Mouse (Mus musculus): ENCODE data around the gene Utp4.
"Not testable (repeated sequence)": the region's sequence is repeated elsewhere in the genome, so short reads cannot be mapped to it uniquely, and the experiment has no call there.

The Utp4 gene

GRCm38 (mm10) chr8:106893481-106894156 lies at the start of gene Utp4:
Gene Utp4 (plus strand): TSS chr8:106893636.
- peak; percentile 85 to 89 for DNase-seq

GRCm38 (mm10) chr8:106850034-106850433 lies 43.4 kb upstream of the Utp4 start:
- DNase-seq = no peak

GRCm38 (mm10) chr8:106854534-106855241 lies 38.7 kb upstream of the Utp4 start:
- DNase-seq = no peak

GRCm38 (mm10) chr8:106855242-106855562 lies 38.2 kb upstream of the Utp4 start:
- DNase-seq = no peak

GRCm38 (mm10) chr8:106862845-106863244 lies 30.6 kb upstream of the Utp4 start:
- DNase-seq = no peak

- DNase-seq = peak; percentile 23 to 31
Measured at GRCm38 (mm10) chr8:106865354-106865753, 28.1 kb upstream of the Utp4 start.

GRCm38 (mm10) chr8:106870051-106870450 lies 23.4 kb upstream of the Utp4 start, which contains the start of gene Has3:
Gene Has3 (plus strand): TSS chr8:106870242.
- DNase-seq = peak in 1 of 2 experiments; percentile 15

- peak; percentile 46 to 51 for DNase-seq
Measured at GRCm38 (mm10) chr8:106870537-106871327, 22.7 kb upstream of the Utp4 start.

- DNase-seq = peak in 1 of 2 experiments; percentile 31
Measured at GRCm38 (mm10) chr8:106871328-106871926, 22.0 kb upstream of the Utp4 start.

- peak; percentile 60 to 66 for DNase-seq
Measured at GRCm38 (mm10) chr8:106871931-106872371, 21.5 kb upstream of the Utp4 start.

GRCm38 (mm10) chr8:106872454-106873034 lies 20.9 kb upstream of the Utp4 start:
- DNase-seq = no peak

- no peak for DNase-seq
Measured at GRCm38 (mm10) chr8:106880121-106880707, 13.2 kb upstream of the Utp4 start.

- not testable (repeated sequence) for DNase-seq
Measured at GRCm38 (mm10) chr8:106884094-106884493, 9.3 kb upstream of the Utp4 start.

GRCm38 (mm10) chr8:106884826-106885400 lies 8.5 kb upstream of the Utp4 start:
- DNase-seq = not testable (repeated sequence)

GRCm38 (mm10) chr8:106887336-106888189 lies 5.9 kb upstream of the Utp4 start:
- DNase-seq = peak; percentile 79 to 84

GRCm38 (mm10) chr8:106888803-106889202 lies 4.6 kb upstream of the Utp4 start:
- DNase-seq = no peak

- DNase-seq = no peak
Measured at GRCm38 (mm10) chr8:106892210-106892805, 1.1 kb upstream of the Utp4 start.

- no peak for DNase-seq
Measured at GRCm38 (mm10) chr8:106892806-106893451, 507 bp upstream of the Utp4 start.

GRCm38 (mm10) chr8:106899473-106899872 lies 6.0 kb downstream of the Utp4 start:
- DNase-seq = no peak

Data from cerebellum, postnatal 36 days (tissue).